ENCODE assay signal across 20 mouse cellular contexts in the genomic region with DNA sequence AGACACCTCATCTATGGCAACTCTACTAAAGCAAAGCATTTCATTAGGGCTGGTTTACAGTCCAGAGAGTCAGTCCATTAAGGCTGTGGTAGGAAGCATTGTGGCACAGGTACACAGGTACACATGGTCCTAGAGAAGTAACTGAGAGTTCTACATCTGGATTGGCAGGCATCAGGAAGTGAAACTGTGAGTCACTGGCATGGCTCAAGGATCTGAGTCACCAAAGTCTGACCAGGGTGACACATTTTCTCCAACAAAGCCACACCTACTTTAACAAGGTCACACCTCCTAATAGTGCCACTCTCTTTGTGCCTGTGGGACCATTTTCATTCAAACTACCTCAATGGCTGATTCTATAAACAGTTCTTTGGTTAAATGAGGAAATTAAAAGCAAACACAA.
DNase-seq lines count a peak whose midpoint lies in the region; ATAC-seq and TF ChIP-seq lines count a peak whose summit lies in the region.
"Had no signal": no experiment of that assay in that cellular context is flagged by ENCODE, and none has a peak within 500 bp of the region (broad histone marks: within the 10 kb centered on the region; RNA-seq: fewer than 3 reads in every experiment).

No protein-coding gene starts in this region.

- H3K36me3 ChIP-seq in lung, postnatal 0 days (ENCODE audit: insufficient read depth, low read length): no peaks in the 10 kb centered on the region
- no peaks in the 10 kb centered on the region for H3K36me3 ChIP-seq in C2C12 (ENCODE audit: control insufficient read depth, insufficient read depth)
- H3K36me3 ChIP-seq in midbrain, postnatal 0 days (ENCODE audit: insufficient read depth, low read length): no peaks in the 10 kb centered on the region
- no peaks in the 10 kb centered on the region for H3K36me3 ChIP-seq in thymus, adult 2 months (ENCODE audit: control insufficient read depth, insufficient read depth, low read length)
- H3K36me3 ChIP-seq: embryonic facial prominence, embryonic 12.5 days; heart, embryonic 13.5 days; hindbrain, embryonic 13.5 days; limb, embryonic 15.5 days; liver, embryonic 15.5 days; midbrain, embryonic 13.5 days had no signal

- no peak for TF ChIP-seq POLR2A in thymus, adult 2 months (IDR thresholded peaks at IDR 0.05; ENCODE audit: control insufficient read depth, extremely low read depth, insufficient read depth, low read length, poor library complexity)

- no peaks in the 10 kb centered on the region for H3K4me1 ChIP-seq in lung, postnatal 0 days (ENCODE audit: insufficient read depth, low read depth, low read length)
- no peaks in the 10 kb centered on the region for H3K4me1 ChIP-seq in midbrain, postnatal 0 days (ENCODE audit: insufficient read depth, low read length)
- no peaks in the 10 kb centered on the region for H3K4me1 ChIP-seq in thymus, adult 2 months (replicated peaks; ENCODE audit: control insufficient read depth, insufficient read depth, low read length)
- H3K4me1 ChIP-seq: embryonic facial prominence, embryonic 12.5 days; forebrain, embryonic 13.5 days; heart, embryonic 13.5 days; hindbrain, embryonic 13.5 days; limb, embryonic 15.5 days; liver, embryonic 15.5 days; midbrain, embryonic 13.5 days had no signal

- no peak overlapping the region for H3K9ac ChIP-seq in lung, postnatal 0 days (replicated peaks; ENCODE audit: low read depth)
- H3K9ac ChIP-seq in midbrain, postnatal 0 days (replicated peaks; ENCODE audit: low read length, poor library complexity, severe bottlenecking): no peak overlapping the region
- H3K9ac ChIP-seq: embryonic facial prominence, embryonic 12.5 days; forebrain, embryonic 13.5 days; heart, embryonic 13.5 days; hindbrain, embryonic 13.5 days; limb, embryonic 15.5 days; liver, embryonic 15.5 days; midbrain, embryonic 13.5 days had no signal

- TF ChIP-seq EP300 in lung, postnatal 0 days (IDR thresholded peaks at IDR 0.05): 0 out of 2 replicates have a peak, but pooled peaks have one; percentile 8

- H3K4me2 ChIP-seq in lung, postnatal 0 days (replicated peaks; ENCODE audit: low read depth, low read length): no peak overlapping the region
- no peak overlapping the region for H3K4me2 ChIP-seq in midbrain, postnatal 0 days (ENCODE audit: low read depth, low read length, poor library complexity, severe bottlenecking)
- H3K4me2 ChIP-seq: embryonic facial prominence, embryonic 12.5 days; forebrain, embryonic 13.5 days; heart, embryonic 13.5 days; hindbrain, embryonic 13.5 days; limb, embryonic 15.5 days; liver, embryonic 15.5 days; midbrain, embryonic 13.5 days had no signal

- no peaks in the 10 kb centered on the region for H3K9me3 ChIP-seq in lung, postnatal 0 days (ENCODE audit: low read length)
- no peaks in the 10 kb centered on the region for H3K9me3 ChIP-seq in midbrain, postnatal 0 days (ENCODE audit: low read length)
- H3K9me3 ChIP-seq: embryonic facial prominence, embryonic 12.5 days; forebrain, embryonic 13.5 days; heart, embryonic 13.5 days; hindbrain, embryonic 13.5 days; limb, embryonic 15.5 days; liver, embryonic 15.5 days; midbrain, embryonic 13.5 days had no signal

- H3K79me3 ChIP-seq in C2C12 (ENCODE audit: low read depth): no peaks in the 10 kb centered on the region

- no peak for TF ChIP-seq CTCF in lung, postnatal 0 days (IDR thresholded peaks at IDR 0.05)
- TF ChIP-seq CTCF in C2C12 (IDR thresholded peaks at IDR 0.05; ENCODE audit: control insufficient read depth, insufficient read depth, insufficient read length): no peak
- no peak for TF ChIP-seq CTCF in midbrain, postnatal 0 days (IDR thresholded peaks at IDR 0.05)
- TF ChIP-seq CTCF in thymus, adult 2 months (IDR thresholded peaks at IDR 0.05; ENCODE audit: borderline replicate concordance, control insufficient read depth, extremely low read depth, insufficient read depth, low read length, poor library complexity): no peak

- no peak overlapping the region for H3K4me3 ChIP-seq in lung, postnatal 0 days (ENCODE audit: low read depth, low read length)
- no peak overlapping the region for H3K4me3 ChIP-seq in C2C12 (ENCODE audit: insufficient read depth, poor library complexity, severe bottlenecking)
- H3K4me3 ChIP-seq in midbrain, postnatal 0 days (ENCODE audit: low read depth, low read length): no peak overlapping the region
- H3K4me3 ChIP-seq in thymus, adult 2 months (ENCODE audit: control insufficient read depth, insufficient read depth, low read length): no peak overlapping the region
- H3K4me3 ChIP-seq: embryonic facial prominence, embryonic 12.5 days; erythroblast, embryonic 14.5 days; forebrain, embryonic 13.5 days; heart, embryonic 13.5 days; hindbrain, embryonic 13.5 days; limb, embryonic 15.5 days; liver, embryonic 15.5 days; midbrain, embryonic 13.5 days; myocyte had no signal

- no peak overlapping the region for H3K27ac ChIP-seq in lung, postnatal 0 days (ENCODE audit: low read length)
- no peak overlapping the region for H3K27ac ChIP-seq in midbrain, postnatal 0 days (ENCODE audit: low read depth, low read length)
- no peak overlapping the region for H3K27ac ChIP-seq in thymus, adult 2 months (ENCODE audit: control insufficient read depth, insufficient read depth, low read length)
- H3K27ac ChIP-seq: embryonic facial prominence, embryonic 12.5 days; forebrain, embryonic 13.5 days; heart, embryonic 13.5 days; hindbrain, embryonic 13.5 days; limb, embryonic 15.5 days; liver, embryonic 15.5 days; midbrain, embryonic 13.5 days had no signal

- ATAC-seq in lung, postnatal 0 days: peak; percentile 50
- ATAC-seq in midbrain, postnatal 0 days (ENCODE audit: low FRiP score): no peak
- ATAC-seq: forebrain, embryonic 13.5 days; midbrain, embryonic 13.5 days had no signal

- H3K27me3 ChIP-seq in lung, postnatal 0 days (replicated peaks; ENCODE audit: insufficient read depth, low read length): no peaks in the 10 kb centered on the region
- no peaks in the 10 kb centered on the region for H3K27me3 ChIP-seq in C2C12 (ENCODE audit: control insufficient read depth, insufficient read depth, insufficient read length)
- no peaks in the 10 kb centered on the region for H3K27me3 ChIP-seq in midbrain, postnatal 0 days (ENCODE audit: insufficient read depth, low read length)
- no peaks in the 10 kb centered on the region for H3K27me3 ChIP-seq in thymus, adult 2 months (ENCODE audit: control insufficient read depth, insufficient read depth, low read length)
- H3K27me3 ChIP-seq: embryonic facial prominence, embryonic 12.5 days; forebrain, embryonic 13.5 days; heart, embryonic 13.5 days; hindbrain, embryonic 13.5 days; limb, embryonic 15.5 days; liver, embryonic 15.5 days; midbrain, embryonic 13.5 days had no signal

- H3ac ChIP-seq in C2C12 (ENCODE audit: control insufficient read depth, insufficient read length, low read depth): no peak overlapping the region

- peak; percentile 62 for DNase-seq in lung, postnatal 0 days (ENCODE audit: low spot score)
- no peak for DNase-seq in lung, postnatal 10 days
- peak; percentile 43 for DNase-seq in lung, postnatal 36 days
- no peak for DNase-seq in midbrain, postnatal 0 days (ENCODE audit: low spot score)
- DNase-seq in thymus, adult 2 months: no peak
- no peak for DNase-seq in cerebellum, adult 9-11 months
- DNase-seq: cerebellum, adult 8-10 months; gastrocnemius, postnatal 10 days; heart, adult 18-20 months; right cerebral cortex, postnatal 25 days had no signal

- no peaks in the 10 kb centered on the region for H3K79me2 ChIP-seq in C2C12 (ENCODE audit: control insufficient read depth, insufficient read depth)

TF ChIP-seq in C2C12, 6 proteins besides CTCF, POLR2A, EP300 and RAD21:
- TF ChIP-seq CEBPB (IDR thresholded peaks at IDR 0.05; ENCODE audit: low read depth) (no peak), FOSL1 (IDR thresholded peaks at IDR 0.05; ENCODE audit: insufficient read depth, low read length, poor library complexity, severe bottlenecking) (peak; percentile 59), MYOD1 (IDR thresholded peaks at IDR 0.05; ENCODE audit: control insufficient read depth, insufficient read length, low read depth) (no peak)

Comparison
In these comparisons a context has a peak if more than half of its experiments do, and no peak if none do; other contexts are left out.
1. DNase-seq: peak in lung, postnatal 0 days (single experiment) and lung, postnatal 36 days (single experiment); none in lung, postnatal 10 days (single experiment), midbrain, postnatal 0 days (single experiment), thymus, adult 2 months (single experiment) and cerebellum, adult 9-11 months (single experiment).